Mouse (Mus musculus): ENCODE data around the gene C1qa.

The C1qa gene

DNA sequence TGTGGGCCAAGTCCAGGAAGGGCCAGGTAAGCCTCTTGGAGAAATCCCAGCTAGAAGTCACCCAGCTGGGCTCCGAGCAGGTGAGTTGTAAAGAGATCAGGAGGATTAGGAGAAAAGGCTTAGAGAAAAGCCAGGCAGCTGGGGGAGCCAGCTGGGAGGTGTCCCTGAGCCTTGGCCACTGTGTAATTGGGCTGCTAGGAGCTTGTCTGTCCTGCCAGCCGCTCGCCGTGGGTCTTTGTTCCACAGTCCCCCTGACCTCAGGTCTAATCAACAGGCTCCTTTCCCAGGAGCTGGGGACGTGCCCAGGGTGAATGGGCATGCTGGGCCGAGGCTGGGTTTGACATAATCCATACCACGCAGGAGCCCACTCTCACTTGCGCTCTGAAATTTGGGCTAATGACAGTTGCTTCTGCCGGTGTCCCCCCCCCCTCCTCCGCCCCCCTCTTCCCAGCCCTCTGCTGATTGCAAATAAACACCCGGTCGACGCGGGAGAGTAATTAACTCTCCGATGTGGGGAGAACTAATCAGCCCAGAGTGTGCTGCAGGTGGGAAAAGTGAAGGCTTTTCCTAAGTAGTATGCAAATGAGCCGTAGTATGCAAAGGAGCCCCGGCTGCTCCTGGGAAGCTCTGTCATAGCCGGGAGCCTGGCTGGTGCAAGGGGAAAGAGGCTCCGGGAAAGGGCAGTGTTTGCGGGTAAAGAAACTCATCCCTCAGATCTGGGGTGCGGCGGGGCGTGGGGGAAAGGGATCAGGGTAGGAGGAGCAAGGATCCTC lies 6.3 kb upstream of the C1qa start:
- no peak for DNase-seq (ENCODE audit: low read depth in 1 of 2, low spot score in 2 of 2)

- DNase-seq (ENCODE audit: low read depth in 1 of 2, low spot score in 2 of 2): no peak
These were observed 551 bp upstream of the C1qa start for GRCm38 (mm10) chr4:136899154-136899553.

- DNase-seq (ENCODE audit: low read depth in 1 of 2, low spot score in 2 of 2): no peak
These were observed 462 bp downstream of the C1qa start for GRCm38 (mm10) chr4:136898084-136898598.

GRCm38 (mm10) chr4:136896461-136896860 lies 2.1 kb downstream of the C1qa start:
- DNase-seq (ENCODE audit: low read depth in 1 of 2, low spot score in 2 of 2): no peak

DNA sequence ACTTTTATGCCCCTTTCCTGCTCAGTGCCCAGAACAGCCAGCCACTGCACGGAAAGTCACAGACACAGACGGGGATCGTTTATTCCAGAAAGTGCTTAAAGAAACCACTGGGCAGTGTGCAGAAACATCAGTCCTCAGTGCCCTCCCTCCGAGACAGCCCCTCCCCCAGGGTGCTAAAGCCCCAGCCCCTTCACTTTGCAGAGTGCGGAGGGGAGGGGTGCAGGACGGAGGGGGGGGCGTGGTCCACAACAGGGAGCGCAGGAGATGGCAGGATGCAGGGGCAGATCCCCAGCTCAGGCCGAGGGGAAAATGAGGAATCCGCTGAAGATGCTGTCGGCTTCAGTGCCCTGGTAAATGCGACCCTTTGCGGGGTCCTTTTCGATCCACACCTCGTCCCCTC lies 2.7 kb downstream of the C1qa start:
- DNase-seq (ENCODE audit: low read depth in 1 of 2, low spot score in 2 of 2): no peak

GRCm38 (mm10) chr4:136894821-136895220 lies 3.8 kb downstream of the C1qa start:
- no peak for DNase-seq (ENCODE audit: low read depth in 1 of 2, low spot score in 2 of 2)

DNA sequence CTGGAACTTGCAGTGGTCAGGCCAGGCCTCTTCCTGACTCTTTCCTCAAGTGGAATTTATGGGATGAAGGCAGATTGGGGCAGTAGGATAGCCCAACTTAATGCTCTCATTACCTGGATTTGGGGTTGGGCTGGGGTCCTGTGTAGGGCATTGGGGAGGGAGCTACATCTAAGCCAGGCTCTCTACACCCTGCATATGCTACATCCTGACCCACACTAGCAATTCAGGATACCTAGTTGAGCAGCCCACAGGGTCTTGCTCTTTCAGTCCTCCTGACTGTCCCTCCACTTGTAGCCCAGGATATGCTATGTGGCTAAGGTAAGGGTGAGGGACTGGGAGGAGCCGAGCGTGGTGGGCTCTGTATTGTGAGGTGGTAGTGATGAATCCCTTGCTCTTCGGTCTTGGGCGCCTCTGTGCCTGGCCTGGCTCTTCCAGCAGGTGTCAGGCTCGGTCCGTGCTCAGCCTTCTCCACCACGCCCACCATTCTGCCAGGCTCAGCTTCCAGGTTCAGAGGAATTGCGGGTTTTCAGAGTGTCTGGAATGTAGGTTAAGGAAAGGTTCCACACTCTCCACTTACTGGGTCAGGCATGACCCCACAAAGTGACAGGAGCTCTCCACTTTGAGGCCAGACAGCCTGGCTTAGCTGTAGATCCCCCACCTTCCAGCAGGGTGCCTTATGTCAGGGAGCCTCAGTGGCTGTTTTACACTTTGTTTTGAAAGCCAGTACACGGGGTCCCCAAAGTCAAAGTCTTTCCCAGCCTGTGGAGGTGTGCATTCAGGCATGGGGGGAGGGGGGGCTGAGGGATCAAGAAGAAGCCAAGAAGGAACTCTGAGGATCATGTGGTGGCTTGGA lies 4.7 kb downstream of the C1qa start:
- DNase-seq (ENCODE audit: low read depth in 1 of 2, low spot score in 2 of 2): no peak

GRCm38 (mm10) chr4:136892811-136893210 lies 5.8 kb downstream of the C1qa start, which contains the start of gene C1qc:
Gene C1qc, minus strand, starts transcription at chr4:136893065.
- no peak for DNase-seq (ENCODE audit: low read depth in 1 of 2, low spot score in 2 of 2)

GRCm38 (mm10) chr4:136892371-136892770 lies 6.2 kb downstream of the C1qa start:
- DNase-seq (ENCODE audit: low read depth in 1 of 2, low spot score in 2 of 2): no peak

GRCm38 (mm10) chr4:136891115-136891514 lies 7.5 kb downstream of the C1qa start:
- DNase-seq (ENCODE audit: low read depth in 1 of 2, low spot score in 2 of 2): no peak

GRCm38 (mm10) chr4:136889981-136890380 lies 8.6 kb downstream of the C1qa start:
- no peak for DNase-seq (ENCODE audit: low read depth in 1 of 2, low spot score in 2 of 2)

DNA sequence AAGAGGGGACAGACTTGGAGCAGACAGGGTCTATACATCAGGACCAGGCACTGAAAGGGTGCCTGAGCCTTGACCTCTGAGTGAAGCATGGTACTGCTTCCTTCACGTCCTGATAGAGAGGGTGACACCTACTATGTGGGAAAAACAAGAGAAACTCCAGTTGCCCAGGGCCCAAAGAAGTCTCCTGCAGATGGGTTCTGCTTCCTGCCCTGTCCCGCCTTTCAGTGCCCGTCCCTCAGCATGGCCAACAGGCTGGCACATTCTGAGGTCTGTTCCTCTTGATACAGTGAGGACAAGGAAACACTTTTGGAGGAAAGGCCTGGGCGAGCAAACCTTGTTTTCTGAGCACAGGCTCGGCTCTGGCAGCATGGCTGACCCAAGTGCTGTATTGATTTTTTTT lies 10.9 kb downstream of the C1qa start:
- DNase-seq (ENCODE audit: low read depth in 1 of 2, low spot score in 2 of 2): no peak

DNA sequence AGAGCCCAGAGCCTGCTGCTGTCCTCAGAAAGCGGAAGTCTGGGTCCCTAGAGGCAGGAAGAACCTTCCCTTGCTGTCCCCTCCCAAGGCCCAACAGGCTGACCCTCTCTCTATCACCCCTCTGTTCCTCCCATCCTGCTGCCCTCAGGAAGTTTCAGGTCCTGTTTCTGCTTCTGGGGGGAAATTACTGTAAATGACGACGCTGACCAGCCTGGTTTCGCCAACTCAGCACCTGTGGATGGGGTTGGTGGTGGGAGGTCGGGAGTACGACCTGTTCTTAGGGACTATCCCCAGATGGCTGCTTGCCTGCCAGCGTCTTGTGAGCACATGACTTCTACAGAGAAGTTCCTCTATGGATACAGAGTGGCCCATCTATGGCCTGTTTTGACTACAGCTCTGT lies 12.5 kb downstream of the C1qa start, which contains the start of gene C1qb:
TSS of gene C1qb (minus strand) at position 87 of the 400 bp plus-strand sequence.
- DNase-seq (ENCODE audit: low read depth in 1 of 2, low spot score in 2 of 2): no peak

DNA sequence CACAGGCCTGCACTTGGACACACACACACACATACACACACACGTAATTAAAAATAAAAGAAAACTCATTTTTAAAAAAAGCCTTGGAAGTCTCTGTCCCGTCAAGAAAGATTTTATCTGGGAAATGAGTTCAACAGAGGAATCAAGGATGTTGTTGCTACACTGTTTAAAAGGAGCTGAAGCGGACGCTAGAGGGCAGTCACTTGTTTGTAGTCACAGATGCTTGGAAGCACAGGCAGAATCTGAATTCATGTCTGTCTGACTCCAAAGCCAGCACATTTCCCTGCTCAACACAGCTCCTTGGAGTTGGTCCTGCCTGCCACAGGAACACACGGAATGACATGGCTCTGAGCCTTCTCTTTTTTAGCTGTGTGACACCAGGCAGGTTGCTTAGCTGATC lies 20.0 kb downstream of the C1qa start:
- DNase-seq (ENCODE audit: low read depth in 1 of 2, low spot score in 2 of 2): no peak

DNA sequence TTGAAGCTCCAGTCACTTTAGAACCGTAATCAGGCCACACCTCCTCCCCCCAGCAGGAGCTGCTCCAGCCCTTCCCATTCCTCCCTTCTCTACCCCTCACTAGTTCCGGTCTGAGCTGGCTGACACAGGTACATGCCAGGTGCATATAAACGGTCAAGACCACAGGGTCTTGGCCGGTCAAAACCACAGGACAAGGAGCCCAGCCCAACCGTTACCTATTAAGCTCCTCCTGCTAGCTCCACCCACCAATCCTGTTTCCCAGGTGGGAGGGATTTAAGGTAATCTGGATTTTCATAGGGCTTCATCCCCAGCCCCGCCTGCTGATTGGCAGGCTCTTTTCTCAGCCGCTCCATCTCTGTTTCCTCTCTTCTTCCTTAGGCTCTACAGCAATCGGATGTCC lies 20.4 kb downstream of the C1qa start:
- DNase-seq (ENCODE audit: low read depth in 1 of 2, low spot score in 2 of 2): no peak

GRCm38 (mm10) chr4:136876971-136877370 lies 21.6 kb downstream of the C1qa start:
- no peak for DNase-seq (ENCODE audit: low read depth in 1 of 2, low spot score in 2 of 2)

DNA sequence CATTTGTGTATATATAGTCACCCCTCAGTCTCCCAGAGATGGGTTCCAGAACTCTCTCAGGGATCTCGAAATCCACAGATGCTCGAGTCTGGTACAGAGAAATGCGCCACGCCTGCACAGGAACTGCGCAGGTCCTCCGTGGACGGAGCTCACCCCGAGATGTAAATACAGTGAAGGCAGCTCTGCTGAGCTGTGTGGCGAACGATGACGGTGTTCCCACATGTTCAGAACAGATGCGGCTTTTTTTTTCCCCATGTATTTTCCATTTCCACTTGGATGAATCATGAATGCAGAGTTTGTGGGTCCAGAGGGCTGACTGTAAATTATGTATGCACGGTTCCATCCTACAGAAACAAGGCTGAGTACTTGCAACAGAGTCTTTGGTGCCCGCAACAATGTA lies 23.6 kb downstream of the C1qa start:
- DNase-seq (ENCODE audit: low read depth in 1 of 2, low spot score in 2 of 2): no peak

- DNase-seq (ENCODE audit: low read depth in 1 of 2, low spot score in 2 of 2): no peak
These were observed 30.2 kb downstream of the C1qa start for GRCm38 (mm10) chr4:136868371-136868770.

GRCm38 (mm10) chr4:136867690-136868345 lies 30.8 kb downstream of the C1qa start:
- no peak for DNase-seq (ENCODE audit: low read depth in 1 of 2, low spot score in 2 of 2)

DNA sequence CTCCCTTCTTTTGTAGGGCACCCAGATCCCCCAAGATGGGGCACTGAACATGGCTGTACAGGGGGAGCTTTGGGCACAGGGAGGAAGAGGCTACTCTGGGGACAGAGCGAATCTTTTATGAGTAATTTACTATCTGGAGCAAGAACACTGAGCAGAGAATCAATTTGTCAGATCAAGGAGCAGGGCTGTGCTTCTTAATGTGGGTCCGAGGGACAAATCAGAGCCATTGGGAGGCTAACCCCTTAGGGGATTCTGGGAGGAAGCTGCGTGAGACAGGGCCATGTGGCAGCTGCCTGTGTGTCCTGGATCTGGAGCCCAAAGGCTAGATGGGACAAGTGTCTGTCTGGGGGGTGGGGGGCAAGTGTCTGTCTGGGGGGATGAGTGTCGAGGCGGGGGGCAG lies 33.1 kb downstream of the C1qa start:
- no peak for DNase-seq (ENCODE audit: low read depth in 1 of 2, low spot score in 2 of 2)

- DNase-seq (ENCODE audit: low read depth in 1 of 2, low spot score in 2 of 2): no peak
These were observed 33.7 kb downstream of the C1qa start for GRCm38 (mm10) chr4:136864751-136865470.

Measured in monocyte, adult 2 months (primary cell).